Mouse (Mus musculus): ENCODE measurements around the gene Insl6.

- no peak for TF ChIP-seq CTCF (IDR thresholded peaks at IDR 0.05; ENCODE audit: low read depth)
- TF ChIP-seq EP300 (optimal IDR thresholded peaks at IDR 0.05): no peak
Measured at GRCm38 (mm10) chr19:29372621-29373020, 47.5 kb upstream of the Insl6 start.

All from stomach, postnatal 0 days (tissue).